Mouse (Mus musculus) liver, postnatal 0 days (tissue): Measurements from ENCODE around the gene Vasn.

Source experiments
- CTCF ChIP-seq: sonication (generic); IDR thresholded peaks from 2 replicates; pipeline ENCODE4 v1.5.1; 2016; ENCODE audit warnings: antibody characterized with exemption, low read depth
- EP300 ChIP-seq: IDR thresholded peaks from 2 replicates; pipeline ENCODE4 v1.6.1; 2016; ENCODE audit warnings: antibody characterized with exemption, low read depth, mild to moderate bottlenecking

DNA sequence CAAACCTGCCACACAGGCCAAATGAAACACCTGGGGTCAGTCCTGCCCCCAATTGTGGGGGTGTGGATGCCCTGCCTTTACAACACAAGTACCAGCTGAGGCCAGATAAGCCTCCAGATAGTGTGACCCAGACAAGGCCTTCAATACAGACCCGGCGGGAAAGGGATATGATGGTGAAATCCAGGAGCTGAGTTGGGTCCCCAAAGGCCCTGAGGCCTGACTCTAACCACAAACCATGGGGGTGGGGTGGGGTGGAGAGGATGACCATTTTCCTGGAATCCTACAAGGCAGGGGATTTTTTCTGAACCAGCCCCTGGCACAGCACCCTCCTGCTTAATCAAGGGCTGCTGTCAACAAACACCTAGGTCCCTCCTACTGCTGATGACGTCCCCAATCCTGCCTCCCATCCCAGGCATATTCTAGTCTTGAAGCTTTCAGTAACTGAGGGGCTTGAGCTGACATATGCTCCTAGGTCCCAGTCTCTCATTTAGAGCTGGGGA lies 800 bp upstream of the Vasn start:
- no peak for TF ChIP-seq EP300
- TF ChIP-seq CTCF: no peak
